Mouse (Mus musculus) liver, embryonic 13.5 days (tissue): ENCODE data around the gene Nfya. TPM values are rescaled to one million over a fixed set of nuclear protein-coding genes. Genes with fewer than 3 reads are reported as not detected.

Source experiments
- ATAC-seq: fragments of 200-750 bp; cut with Nextera tagmentation; 2 replicates; pipeline ENCODE4 v1.8.0; 2017; ENCODE audit warnings: low read depth, mild to moderate bottlenecking, moderate number of reproducible peaks, moderate library complexity
- DNase-seq: peaks from one replicate; pipeline ENCODE4 v3.0.0; 2022
- H3K27ac ChIP-seq: fragments of 300-500 bp; sonication (generic); 2 replicates; pipeline ENCODE4 v1.5.1; 2015; ENCODE audit warnings: moderate library complexity, mild to moderate bottlenecking, inconsistent platforms
- H3K27me3 ChIP-seq: fragments of 300-500 bp; sonication (generic); 2 replicates; pipeline ENCODE4 v1.6.1; 2015; ENCODE audit warnings: mild to moderate bottlenecking, inconsistent platforms
- H3K36me3 ChIP-seq: fragments of 300-500 bp; sonication (generic); 2 replicates; pipeline ENCODE4 v1.6.1; 2015; ENCODE audit warnings: mild to moderate bottlenecking, inconsistent platforms
- H3K4me1 ChIP-seq: fragments of 300-500 bp; sonication (generic); replicated peaks from 2 replicates; pipeline ENCODE4 v1.6.1; 2015; ENCODE audit warnings: inconsistent platforms
- H3K4me2 ChIP-seq: fragments of 300-500 bp; sonication (generic); 2 replicates; pipeline ENCODE4 v1.6.1; 2015; ENCODE audit warnings: inconsistent platforms, mild to moderate bottlenecking, moderate library complexity
- H3K4me3 ChIP-seq: fragments of 300-500 bp; sonication (generic); replicated peaks from 2 replicates; pipeline ENCODE4 v1.5.1; 2015; ENCODE audit warnings: mild to moderate bottlenecking, inconsistent platforms
- H3K9ac ChIP-seq: fragments of 300-500 bp; sonication (generic); 2 replicates; pipeline ENCODE4 v1.6.1; 2015; ENCODE audit warnings: mild to moderate bottlenecking, inconsistent platforms
- H3K9me3 ChIP-seq: fragments of 300-500 bp; sonication (generic); replicated peaks from 2 replicates; pipeline ENCODE4 v1.6.1; 2016; ENCODE audit warnings: inconsistent platforms
- WGBS: fragments of 180-500 bp; shearing (Covaris S2); methylation state at CpG from one replicate; pipeline ENCODE4 v1.1.7; 2015; ENCODE audit not compliant: insufficient replicate concordance; 5-methylcytosine and 5-hydroxymethylcytosine counted together
- polyA plus RNA-seq: library from polyadenylated mRNA; unstranded; fragments of >200 nt; fragmentation: Nextera tagmentation; extraction: Ambion mirVana; gene quantifications from 2 replicates; pipeline ENCODE4 v1.2.1, GENCODE M21; 2015

Nfya gene
- polyA plus RNA-seq, 1 experiment from 2014 or later, result 7.2 TPM

- no peak overlapping the region for H3K9ac ChIP-seq
- DNase-seq (no peak), ATAC-seq (no peak)
- no peaks in the 10 kb centered on the region for H3K9me3 ChIP-seq
- no peaks in the 10 kb centered on the region for H3K27me3 ChIP-seq
- H3K27ac ChIP-seq, result no peak overlapping the region
- H3K36me3 ChIP-seq, result no peaks in the 10 kb centered on the region
- peaks cover 16% of the 10 kb centered on the region for H3K4me1 ChIP-seq
- 81% methylated on average over 1 of the region's 1 CpGs for WGBS
- no peak overlapping the region for H3K4me2 ChIP-seq
- H3K4me3 ChIP-seq, result no peak overlapping the region
Observed at GRCm38 (mm10) chr17:48340267-48340666, 69.4 kb downstream of the Nfya start.

Other genes with a start within 250 kb of the Nfya start
- gene A530064D06Rik, start 242.6 kb downstream of the Nfya start, polyA plus RNA-seq, result 0.15 and 0.25 TPM in 2 replicates
- gene Trem1, start 177.1 kb downstream of the Nfya start, polyA plus RNA-seq, result 0.63 and 0.71 TPM in 2 replicates
- gene Trem3, start 162.1 kb downstream of the Nfya start, polyA plus RNA-seq, result 2.1 and 2.2 TPM in 2 replicates
- 3.5 and 3.6 TPM in 2 replicates for gene Treml4, start 145.6 kb downstream of the Nfya start, polyA plus RNA-seq
- 4.4 and 5.5 TPM in 2 replicates for gene Treml2, start 110.4 kb downstream of the Nfya start, polyA plus RNA-seq
- gene B430306N03Rik, start 93.8 kb downstream of the Nfya start, polyA plus RNA-seq, result 1.2 and 1.8 TPM in 2 replicates
- gene Trem2, start 63.5 kb downstream of the Nfya start, polyA plus RNA-seq, result 3.1 and 3.2 TPM in 2 replicates
- 24.1 and 25.5 TPM in 2 replicates for gene Treml1, start 50.0 kb downstream of the Nfya start, polyA plus RNA-seq
- gene Oard1, start 108 bp upstream of the Nfya start, polyA plus RNA-seq, result 58.9 and 61.8 TPM in 2 replicates
- gene Apobec2, start 23.0 kb upstream of the Nfya start, polyA plus RNA-seq, result 1.2 TPM in 2 replicates
- 134 and 152 TPM in 2 replicates for gene Tspo2, start 41.6 kb upstream of the Nfya start, polyA plus RNA-seq
- gene Unc5cl, start 45.0 kb upstream of the Nfya start, polyA plus RNA-seq, result 3.5 and 4.4 TPM in 2 replicates